Mouse (Mus musculus): Measurements from ENCODE around the gene H2-Q10. TPM values are rescaled to one million over a fixed set of nuclear protein-coding genes. Genes with fewer than 3 reads are reported as not detected.

Gene H2-Q10
- polyA plus RNA-seq, 1 experiment: 2.0 TPM

DNA sequence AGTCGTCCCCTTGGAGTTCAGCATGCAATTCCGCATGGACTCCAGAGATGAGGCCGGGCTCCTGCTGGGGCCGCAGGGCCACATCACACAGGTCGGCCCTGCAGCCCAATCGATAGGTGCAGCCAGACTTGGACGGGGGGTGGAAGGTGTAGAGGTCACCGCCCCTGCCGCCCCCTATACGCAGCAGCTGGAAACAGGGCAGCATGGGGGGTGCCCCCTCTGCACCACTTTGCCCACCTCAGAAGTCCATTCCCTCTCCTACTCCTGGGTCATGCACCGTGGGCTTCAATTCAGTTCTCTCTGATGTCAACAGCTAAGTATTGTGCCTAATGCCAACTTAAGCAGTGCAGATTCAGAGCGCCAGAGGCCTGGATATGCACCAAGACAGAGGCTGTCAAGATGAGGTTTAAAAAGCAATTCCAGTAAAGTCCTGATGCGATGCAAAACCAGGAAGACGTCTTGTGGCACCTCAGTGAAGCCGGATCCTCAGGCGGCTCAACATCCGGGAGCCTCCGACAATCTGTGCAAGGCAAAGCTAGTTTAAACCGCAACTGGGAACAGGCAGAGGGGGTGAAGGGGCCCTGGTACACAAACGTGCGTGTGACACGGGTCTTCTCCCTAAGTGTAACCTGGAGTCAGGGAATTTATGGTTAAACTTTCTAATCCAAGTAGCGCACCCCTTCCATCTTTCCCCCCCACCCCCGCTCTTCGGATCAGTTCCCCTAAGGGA, 46.2 kb downstream of the H2-Q10 start:
- Histone ChIP-seq H3K27ac (ENCODE audit: insufficient read depth, low read length) (no peak overlapping the region), H3K36me3 (ENCODE audit: control insufficient read depth, insufficient read depth, low read length, poor library complexity, severe bottlenecking) (peaks cover 22% of the 10 kb centered on the region), H3K27me3 (ENCODE audit: control insufficient read depth, insufficient read depth, low read length, poor library complexity, severe bottlenecking) (no peaks in the 10 kb centered on the region), H3K9me3 (replicated peaks; ENCODE audit: control insufficient read depth, insufficient read depth, low read length, poor library complexity, severe bottlenecking) (no peaks in the 10 kb centered on the region), H3K9ac (ENCODE audit: low read depth, poor library complexity, severe bottlenecking) (peak overlapping the region; percentile 40), H3K4me3 (ENCODE audit: low read depth, low read length) (peak overlapping the region; percentile 59), H3K4me1 (ENCODE audit: control insufficient read depth, insufficient read depth, low read length) (peaks cover 2% of the 10 kb centered on the region)
- TF ChIP-seq POLR2A (IDR thresholded peaks at IDR 0.05; ENCODE audit: insufficient read depth, low read length) (no peak), EP300 (IDR thresholded peaks at IDR 0.05; ENCODE audit: insufficient read depth, low read depth, low read length) (no peak), CTCF (IDR thresholded peaks at IDR 0.05; ENCODE audit: low read depth, low read length) (no peak)

DNA sequence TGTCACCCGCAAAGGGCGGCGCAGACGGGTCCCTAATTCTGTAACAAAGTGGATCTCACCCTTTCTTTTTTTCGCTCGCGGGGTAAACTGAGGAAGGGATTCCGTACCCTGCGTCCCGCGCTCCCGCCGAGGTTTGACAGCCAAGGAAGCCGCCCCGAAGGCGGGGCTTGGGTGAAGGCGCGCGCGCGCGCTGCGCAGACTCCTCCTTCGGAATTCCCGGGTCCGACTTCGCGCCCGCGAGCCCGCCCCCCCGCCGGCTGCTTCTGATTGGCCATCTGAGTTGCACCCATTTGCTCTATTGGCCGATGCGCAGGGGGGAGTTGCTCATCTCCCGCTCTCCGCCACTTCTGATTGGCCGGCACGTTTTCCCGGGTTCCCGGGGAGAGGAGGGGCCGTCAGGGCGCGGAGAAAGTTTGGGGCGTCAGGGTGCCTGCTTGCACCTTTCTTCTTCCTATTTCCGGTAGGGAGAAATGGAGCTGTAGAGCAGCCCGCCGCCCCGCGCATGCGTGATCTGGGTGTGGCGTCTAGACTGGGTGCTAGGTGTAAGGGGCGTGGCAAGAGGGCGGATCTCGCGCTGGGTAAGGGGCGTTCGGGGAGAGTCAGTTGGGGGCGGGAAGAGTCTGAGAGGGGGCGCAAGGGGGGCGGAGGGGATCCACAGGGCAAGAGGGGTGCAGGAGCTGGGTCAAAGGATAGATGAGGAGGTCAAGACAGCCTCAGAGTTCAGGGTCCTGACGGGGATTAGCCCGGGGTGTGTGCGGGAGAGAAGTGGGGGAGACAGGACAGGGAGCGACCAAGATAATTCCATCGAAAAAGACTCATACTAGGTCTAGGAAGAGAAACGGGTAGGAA, 47.0 kb downstream of the H2-Q10 start, which contains the start of the genes Tcf19 and Cchcr1:
Gene Tcf19 (minus strand): TSS at position 173 of the 849 bp plus-strand sequence.
Gene Cchcr1 (plus strand): TSS at position 449 of the 849 bp plus-strand sequence.
- Histone ChIP-seq H3K9me3 (replicated peaks; ENCODE audit: control insufficient read depth, insufficient read depth, low read length, poor library complexity, severe bottlenecking) (no peaks in the 10 kb centered on the region), H3K4me1 (ENCODE audit: control insufficient read depth, insufficient read depth, low read length) (peaks cover 2% of the 10 kb centered on the region), H3K27me3 (ENCODE audit: control insufficient read depth, insufficient read depth, low read length, poor library complexity, severe bottlenecking) (no peaks in the 10 kb centered on the region), H3K36me3 (ENCODE audit: control insufficient read depth, insufficient read depth, low read length, poor library complexity, severe bottlenecking) (peaks cover 14% of the 10 kb centered on the region), H3K27ac (ENCODE audit: insufficient read depth, low read length) (peak within 1 kb of the TSS; percentile 59), H3K4me3 (ENCODE audit: low read depth, low read length) (peak within 1 kb of the TSS; percentile 81), H3K9ac (ENCODE audit: low read depth, poor library complexity, severe bottlenecking) (peak within 1 kb of the TSS; percentile 85)
- TF ChIP-seq EP300 (IDR thresholded peaks at IDR 0.05; ENCODE audit: insufficient read depth, low read depth, low read length): no peak
- no peak for TF ChIP-seq CTCF (IDR thresholded peaks at IDR 0.05; ENCODE audit: low read depth, low read length)
- TF ChIP-seq POLR2A (IDR thresholded peaks at IDR 0.05; ENCODE audit: insufficient read depth, low read length): no peak

DNA sequence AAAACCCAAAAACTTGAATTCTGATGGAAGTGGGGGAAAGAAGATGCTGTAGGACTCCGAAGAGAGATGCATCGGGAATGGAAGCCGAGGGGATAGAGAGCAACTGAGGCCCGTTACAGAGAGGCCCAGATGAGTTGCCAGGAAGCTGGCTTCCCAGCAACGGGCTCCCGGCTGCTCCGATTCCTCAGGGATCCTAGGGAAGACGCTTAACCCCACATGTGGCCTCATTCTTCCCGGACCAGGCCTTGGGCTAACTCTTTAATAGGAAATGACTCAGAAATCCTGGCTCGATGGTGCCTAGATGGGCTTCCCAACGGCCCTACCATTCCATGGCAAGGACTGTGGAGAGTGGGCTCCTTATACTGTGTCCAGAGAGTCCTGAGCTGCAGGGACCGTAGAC, 47.6 kb downstream of the H2-Q10 start:
- no peak for TF ChIP-seq EP300 (IDR thresholded peaks at IDR 0.05; ENCODE audit: insufficient read depth, low read depth, low read length)
- no peak for TF ChIP-seq CTCF (IDR thresholded peaks at IDR 0.05; ENCODE audit: low read depth, low read length)
- TF ChIP-seq POLR2A (IDR thresholded peaks at IDR 0.05; ENCODE audit: insufficient read depth, low read length): no peak
- Histone ChIP-seq H3K27me3 (ENCODE audit: control insufficient read depth, insufficient read depth, low read length, poor library complexity, severe bottlenecking) (no peaks in the 10 kb centered on the region), H3K4me3 (ENCODE audit: low read depth, low read length) (peak overlapping the region; percentile 81), H3K36me3 (ENCODE audit: control insufficient read depth, insufficient read depth, low read length, poor library complexity, severe bottlenecking) (peaks cover 9% of the 10 kb centered on the region), H3K9me3 (replicated peaks; ENCODE audit: control insufficient read depth, insufficient read depth, low read length, poor library complexity, severe bottlenecking) (no peaks in the 10 kb centered on the region), H3K4me1 (ENCODE audit: control insufficient read depth, insufficient read depth, low read length) (peaks cover 2% of the 10 kb centered on the region), H3K27ac (ENCODE audit: insufficient read depth, low read length) (peak overlapping the region; percentile 59), H3K9ac (ENCODE audit: low read depth, poor library complexity, severe bottlenecking) (peak overlapping the region; percentile 85)

Other genes starting within 250 kb of the H2-Q10 start
- gene Gm16181, start 249.3 kb upstream of the H2-Q10 start, polyA plus RNA-seq (2011; ENCODE audit: insufficient read depth, insufficient read length, low read depth, missing spikeins): not detected in 2 replicates
- gene Atp6v1g2, start 236.4 kb upstream of the H2-Q10 start, polyA plus RNA-seq (2011; ENCODE audit: insufficient read depth, insufficient read length, low read depth, missing spikeins): 2.3 and 4.2 TPM in 2 replicates
- gene Nfkbil1, start 234.3 kb upstream of the H2-Q10 start, polyA plus RNA-seq (2011; ENCODE audit: insufficient read depth, insufficient read length, low read depth, missing spikeins): 7.9 and 12.5 TPM in 2 replicates
- 245 and 258 TPM in 2 replicates for gene Ddx39b, start 228.3 kb upstream of the H2-Q10 start, polyA plus RNA-seq (2011; ENCODE audit: insufficient read depth, insufficient read length, low read depth, missing spikeins)
- gene H2-D1, start 207.4 kb upstream of the H2-Q10 start, polyA plus RNA-seq (2011; ENCODE audit: insufficient read depth, insufficient read length, low read depth, missing spikeins): 19.8 and 23.1 TPM in 2 replicates
- gene H2-Q1, start 149.7 kb upstream of the H2-Q10 start, polyA plus RNA-seq (2011; ENCODE audit: insufficient read depth, insufficient read length, low read depth, missing spikeins): not detected in 2 replicates
- 5.6 and 5.8 TPM in 2 replicates for gene H2-Q2, start 127.8 kb upstream of the H2-Q10 start, polyA plus RNA-seq (2011; ENCODE audit: insufficient read depth, insufficient read length, low read depth, missing spikeins)
- gene H2-Q4, start 90.5 kb upstream of the H2-Q10 start, polyA plus RNA-seq (2011; ENCODE audit: insufficient read depth, insufficient read length, low read depth, missing spikeins): 10.0 and 11.6 TPM in 2 replicates
- gene H2-Q6, start 45.2 kb upstream of the H2-Q10 start, polyA plus RNA-seq (2011; ENCODE audit: insufficient read depth, insufficient read length, low read depth, missing spikeins): 2.1 and 2.2 TPM in 2 replicates
- gene H2-Q7, start 30.9 kb upstream of the H2-Q10 start, polyA plus RNA-seq (2011; ENCODE audit: insufficient read depth, insufficient read length, low read depth, missing spikeins): 4.9 and 5.0 TPM in 2 replicates
- 397 and 429 TPM in 2 replicates for gene Pou5f1, start 35.9 kb downstream of the H2-Q10 start, polyA plus RNA-seq (2011; ENCODE audit: insufficient read depth, insufficient read length, low read depth, missing spikeins)
- gene Tcf19, start 46.7 kb downstream of the H2-Q10 start, polyA plus RNA-seq (2011; ENCODE audit: insufficient read depth, insufficient read length, low read depth, missing spikeins): 4.0 and 5.2 TPM in 2 replicates
- gene Cchcr1, start 47.0 kb downstream of the H2-Q10 start, polyA plus RNA-seq (2011; ENCODE audit: insufficient read depth, insufficient read length, low read depth, missing spikeins): 13.4 and 15.3 TPM in 2 replicates
- 4.6 and 7.0 TPM in 2 replicates for gene Psors1c2, start 63.1 kb downstream of the H2-Q10 start, polyA plus RNA-seq (2011; ENCODE audit: insufficient read depth, insufficient read length, low read depth, missing spikeins)
- 0.33 TPM in 1 of 2 replicates, not detected in the other for gene Cdsn, start 82.0 kb downstream of the H2-Q10 start, polyA plus RNA-seq (2011; ENCODE audit: insufficient read depth, insufficient read length, low read depth, missing spikeins)
- 0.46 TPM in 1 of 2 replicates, not detected in the other for gene 2300002M23Rik, start 97.4 kb downstream of the H2-Q10 start, polyA plus RNA-seq (2011; ENCODE audit: insufficient read depth, insufficient read length, low read depth, missing spikeins)
- gene Sfta2, start 131.5 kb downstream of the H2-Q10 start, polyA plus RNA-seq (2011; ENCODE audit: insufficient read depth, insufficient read length, low read depth, missing spikeins): not detected in 2 replicates
- not detected in 2 replicates for gene Gm9573, start 156.5 kb downstream of the H2-Q10 start, polyA plus RNA-seq (2011; ENCODE audit: insufficient read depth, insufficient read length, low read depth, missing spikeins)
- gene Mucl3, start 173.6 kb downstream of the H2-Q10 start, polyA plus RNA-seq (2011; ENCODE audit: insufficient read depth, insufficient read length, low read depth, missing spikeins): 1.3 and 2.5 TPM in 2 replicates
- 35.2 and 41.1 TPM in 2 replicates for gene Vars2, start 197.5 kb downstream of the H2-Q10 start, polyA plus RNA-seq (2011; ENCODE audit: insufficient read depth, insufficient read length, low read depth, missing spikeins)
- 80.7 and 105 TPM in 2 replicates for gene Gtf2h4, start 203.7 kb downstream of the H2-Q10 start, polyA plus RNA-seq (2011; ENCODE audit: insufficient read depth, insufficient read length, low read depth, missing spikeins)
- gene Ddr1, start 234.5 kb downstream of the H2-Q10 start, polyA plus RNA-seq (2011; ENCODE audit: insufficient read depth, insufficient read length, low read depth, missing spikeins): 59.8 and 61.6 TPM in 2 replicates

All from ES-Bruce4 (cell line).